Mouse (Mus musculus) kidney, embryonic 15.5 days (tissue): Measurements from ENCODE around the gene Adarb1. TPM values are rescaled to one million over a fixed set of nuclear protein-coding genes. Genes with fewer than 3 reads are reported as not detected.
A peak's percentile ranks its signal among the peaks of the same experiment; 100 is the strongest.

Experiments
- ATAC-seq: fragments of 200-750 bp; cut with Nextera tagmentation; replicated peaks from 2 replicates; pipeline ENCODE4 v1.8.0; 2017; ENCODE audit warnings: moderate TSS enrichment; ENCODE audit not compliant: low FRiP score
- H3K27ac ChIP-seq: fragments of 300-500 bp; sonication (generic); 2 replicates; pipeline ENCODE4 v1.5.1; 2015; ENCODE audit warnings: mild to moderate bottlenecking, inconsistent platforms
- H3K27me3 ChIP-seq: fragments of 300-500 bp; sonication (generic); 2 replicates; pipeline ENCODE4 v1.6.1; 2015; ENCODE audit warnings: inconsistent platforms
- H3K36me3 ChIP-seq: fragments of 300-500 bp; sonication (generic); 2 replicates; pipeline ENCODE4 v1.6.1; 2015; ENCODE audit warnings: inconsistent platforms
- H3K4me1 ChIP-seq: fragments of 300-500 bp; sonication (generic); 2 replicates; pipeline ENCODE4 v1.6.1; 2015; ENCODE audit warnings: inconsistent platforms
- H3K4me2 ChIP-seq: fragments of 300-500 bp; sonication (generic); 2 replicates; pipeline ENCODE4 v1.6.1; 2015; ENCODE audit warnings: moderate library complexity, mild to moderate bottlenecking, inconsistent platforms
- H3K4me3 ChIP-seq: fragments of 300-500 bp; sonication (generic); replicated peaks from 2 replicates; pipeline ENCODE4 v1.5.1; 2015; ENCODE audit warnings: mild to moderate bottlenecking, inconsistent platforms
- H3K9ac ChIP-seq: fragments of 300-500 bp; sonication (generic); 2 replicates; pipeline ENCODE4 v1.6.1; 2015; ENCODE audit warnings: mild to moderate bottlenecking, inconsistent platforms
- H3K9me3 ChIP-seq: fragments of 300-500 bp; sonication (generic); replicated peaks from 2 replicates; pipeline ENCODE4 v1.6.1; 2016; ENCODE audit warnings: inconsistent platforms
- WGBS: fragments of 180-500 bp; shearing (Covaris S2); methylation state at CpG from one replicate; pipeline ENCODE4 v1.1.7; 2015; ENCODE audit warnings: mixed read lengths; 5-methylcytosine and 5-hydroxymethylcytosine counted together
- polyA plus RNA-seq: library from polyadenylated mRNA; unstranded; fragments of >200 nt; fragmentation: Nextera tagmentation; extraction: Ambion mirVana; gene quantifications from 2 replicates; pipeline ENCODE4 v1.2.1, GENCODE M21; 2015

The Adarb1 gene
- polyA plus RNA-seq: 6.4 and 6.9 TPM in 2 replicates

GRCm38 (mm10) chr10:77418138-77418537 is at the start of gene Adarb1:
Adarb1 (minus strand) TSS chr10:77418270.
- Histone ChIP-seq H3K9ac (peak within 1 kb of the TSS; percentile 67), H3K9me3 (no peaks in the 10 kb centered on the region; the same call in 1 of the 2 replicates), H3K27ac (peak within 1 kb of the TSS; percentile 64), H3K27me3 (peaks cover 23% of the 10 kb centered on the region), H3K4me2 (peak within 1 kb of the TSS; percentile 98), H3K4me1 (peaks cover 26% of the 10 kb centered on the region), H3K36me3 (no peaks in the 10 kb centered on the region), H3K4me3 (peak within 1 kb of the TSS; percentile 83)
- ATAC-seq: peak; percentile 89
- WGBS: under 1% methylated on average over 56 of the region's 57 CpGs

- ATAC-seq: no peak
- Histone ChIP-seq H3K27me3 (no peaks in the 10 kb centered on the region), H3K9ac (no peak overlapping the region), H3K4me2 (no peak overlapping the region), H3K4me3 (no peak overlapping the region), H3K27ac (no peak overlapping the region), H3K36me3 (no peaks in the 10 kb centered on the region), H3K4me1 (0 out of 2 replicates have a peak, but pooled peaks cover 10% of the 10 kb centered on the region), H3K9me3 (no peaks in the 10 kb centered on the region)
- WGBS: 85% methylated on average over 6 of the region's 6 CpGs
Measured at GRCm38 (mm10) chr10:77467407-77467806, 49.3 kb upstream of the Adarb1 start.

GRCm38 (mm10) chr10:77465902-77466301 is 47.8 kb upstream of the Adarb1 start:
- H3K4me1 ChIP-seq: 0 out of 2 replicates have a peak, but pooled peaks cover 10% of the 10 kb centered on the region
- H3K9ac ChIP-seq: no peak overlapping the region
- H3K4me3 ChIP-seq: no peak overlapping the region
- no peak for ATAC-seq
- 74% methylated on average over 5 of the region's 5 CpGs for WGBS
- no peak overlapping the region for H3K4me2 ChIP-seq
- H3K36me3 ChIP-seq: no peaks in the 10 kb centered on the region
- no peaks in the 10 kb centered on the region for H3K9me3 ChIP-seq
- H3K27ac ChIP-seq: no peak overlapping the region
- H3K27me3 ChIP-seq: no peaks in the 10 kb centered on the region

GRCm38 (mm10) chr10:77464181-77464936 is 46.3 kb upstream of the Adarb1 start:
- Histone ChIP-seq H3K4me2 (no peak overlapping the region), H3K27ac (no peak overlapping the region), H3K4me3 (no peak overlapping the region), H3K36me3 (no peaks in the 10 kb centered on the region), H3K9ac (no peak overlapping the region), H3K9me3 (no peaks in the 10 kb centered on the region), H3K4me1 (0 out of 2 replicates have a peak, but pooled peaks cover 9% of the 10 kb centered on the region), H3K27me3 (no peaks in the 10 kb centered on the region)
- peak; percentile 12; the same call in 1 of the 2 replicates for ATAC-seq
- WGBS: 62% methylated on average over 10 of the region's 10 CpGs

- H3K9me3 ChIP-seq: no peaks in the 10 kb centered on the region
- H3K9ac ChIP-seq: no peak overlapping the region
- no peaks in the 10 kb centered on the region for H3K27me3 ChIP-seq
- ATAC-seq: no peak
- no peak overlapping the region for H3K4me2 ChIP-seq
- WGBS: 76% methylated on average over 8 of the region's 8 CpGs
- no peaks in the 10 kb centered on the region for H3K36me3 ChIP-seq
- no peak overlapping the region for H3K27ac ChIP-seq
- H3K4me1 ChIP-seq: 0 out of 2 replicates have a peak, but pooled peaks cover 5% of the 10 kb centered on the region
- H3K4me3 ChIP-seq: no peak overlapping the region
Measured at GRCm38 (mm10) chr10:77461161-77461560, 43.1 kb upstream of the Adarb1 start.

GRCm38 (mm10) chr10:77457701-77458100 is 39.6 kb upstream of the Adarb1 start:
- H3K36me3 ChIP-seq: no peaks in the 10 kb centered on the region
- H3K27ac ChIP-seq: no peak overlapping the region
- 86% methylated on average over 3 of the region's 3 CpGs for WGBS
- ATAC-seq: no peak
- H3K9ac ChIP-seq: no peak overlapping the region
- H3K4me1 ChIP-seq: no peaks in the 10 kb centered on the region
- no peak overlapping the region for H3K4me2 ChIP-seq
- no peak overlapping the region for H3K4me3 ChIP-seq
- no peaks in the 10 kb centered on the region for H3K27me3 ChIP-seq
- no peaks in the 10 kb centered on the region for H3K9me3 ChIP-seq

GRCm38 (mm10) chr10:77456507-77456906 is 38.4 kb upstream of the Adarb1 start:
- H3K36me3 ChIP-seq: no peaks in the 10 kb centered on the region
- no peak overlapping the region for H3K27ac ChIP-seq
- no peaks in the 10 kb centered on the region for H3K27me3 ChIP-seq
- no peaks in the 10 kb centered on the region for H3K4me1 ChIP-seq
- H3K9ac ChIP-seq: no peak overlapping the region
- ATAC-seq: no peak
- H3K9me3 ChIP-seq: no peaks in the 10 kb centered on the region
- H3K4me3 ChIP-seq: no peak overlapping the region
- WGBS: 60% methylated on average over 7 of the region's 7 CpGs
- H3K4me2 ChIP-seq: no peak overlapping the region

- H3K9ac ChIP-seq: no peak overlapping the region
- 72% methylated on average over 14 of the region's 14 CpGs for WGBS
- H3K36me3 ChIP-seq: no peaks in the 10 kb centered on the region
- H3K27me3 ChIP-seq: no peaks in the 10 kb centered on the region
- H3K27ac ChIP-seq: no peak overlapping the region
- H3K4me1 ChIP-seq: 0 out of 2 replicates have a peak, but pooled peaks cover 1% of the 10 kb centered on the region
- no peak overlapping the region for H3K4me3 ChIP-seq
- no peak for ATAC-seq
- no peaks in the 10 kb centered on the region for H3K9me3 ChIP-seq
- no peak overlapping the region for H3K4me2 ChIP-seq
Measured at GRCm38 (mm10) chr10:77455251-77456010, 37.4 kb upstream of the Adarb1 start.

GRCm38 (mm10) chr10:77454795-77455194 is 36.7 kb upstream of the Adarb1 start:
- H3K4me2 ChIP-seq: no peak overlapping the region
- H3K36me3 ChIP-seq: no peaks in the 10 kb centered on the region
- WGBS: 48% methylated on average over 6 of the region's 6 CpGs
- H3K9ac ChIP-seq: no peak overlapping the region
- ATAC-seq: no peak
- peaks cover 6% of the 10 kb centered on the region for H3K4me1 ChIP-seq
- no peaks in the 10 kb centered on the region for H3K9me3 ChIP-seq
- H3K4me3 ChIP-seq: no peak overlapping the region
- no peaks in the 10 kb centered on the region for H3K27me3 ChIP-seq
- H3K27ac ChIP-seq: no peak overlapping the region

GRCm38 (mm10) chr10:77451822-77452221 is 33.8 kb upstream of the Adarb1 start:
- H3K27ac ChIP-seq: no peak overlapping the region
- no peak overlapping the region for H3K9ac ChIP-seq
- WGBS: 93% methylated on average over 4 of the region's 4 CpGs
- H3K9me3 ChIP-seq: no peaks in the 10 kb centered on the region
- no peak overlapping the region for H3K4me2 ChIP-seq
- H3K27me3 ChIP-seq: no peaks in the 10 kb centered on the region
- H3K4me1 ChIP-seq: peaks cover 28% of the 10 kb centered on the region
- no peaks in the 10 kb centered on the region for H3K36me3 ChIP-seq
- H3K4me3 ChIP-seq: no peak overlapping the region
- no peak for ATAC-seq

GRCm38 (mm10) chr10:77450159-77450464 is 32.0 kb upstream of the Adarb1 start:
- Histone ChIP-seq H3K27ac (no peak overlapping the region), H3K27me3 (no peaks in the 10 kb centered on the region), H3K4me1 (peaks cover 30% of the 10 kb centered on the region), H3K36me3 (no peaks in the 10 kb centered on the region), H3K9ac (no peak overlapping the region), H3K4me3 (no peak overlapping the region), H3K9me3 (no peaks in the 10 kb centered on the region), H3K4me2 (no peak overlapping the region)
- no peak for ATAC-seq
